Mouse (Mus musculus) hindbrain, embryonic 13.5 days (tissue): ENCODE measurements around the gene Mbd5. TPM values are rescaled to one million over a fixed set of nuclear protein-coding genes. Genes with fewer than 3 reads are reported as not detected.

ENCODE experiments used
- ATAC-seq: fragments of 200-750 bp; cut with Nextera tagmentation; 2 replicates; pipeline ENCODE4 v1.8.0; 2017; ENCODE audit warnings: moderate TSS enrichment; ENCODE audit not compliant: low FRiP score
- H3K27ac ChIP-seq: fragments of 300-500 bp; sonication (generic); 2 replicates; pipeline ENCODE4 v1.5.1; 2015; ENCODE audit warnings: inconsistent platforms, mild to moderate bottlenecking, moderate library complexity
- H3K27me3 ChIP-seq: fragments of 300-500 bp; sonication (generic); 2 replicates; pipeline ENCODE4 v1.6.1; 2015; ENCODE audit warnings: mild to moderate bottlenecking, inconsistent platforms
- H3K36me3 ChIP-seq: fragments of 300-500 bp; sonication (generic); 2 replicates; pipeline ENCODE4 v1.6.1; 2015; ENCODE audit warnings: mild to moderate bottlenecking, inconsistent platforms
- H3K4me1 ChIP-seq: fragments of 300-500 bp; sonication (generic); replicated peaks from 2 replicates; pipeline ENCODE4 v1.6.1; 2015; ENCODE audit warnings: inconsistent platforms
- H3K4me2 ChIP-seq: fragments of 300-500 bp; sonication (generic); 2 replicates; pipeline ENCODE4 v1.6.1; 2015; ENCODE audit warnings: inconsistent platforms, mild to moderate bottlenecking, moderate library complexity
- H3K4me3 ChIP-seq: fragments of 300-500 bp; sonication (generic); 2 replicates; pipeline ENCODE4 v1.5.1; 2015; ENCODE audit warnings: mild to moderate bottlenecking, inconsistent platforms
- H3K9ac ChIP-seq: fragments of 300-500 bp; sonication (generic); 2 replicates; pipeline ENCODE4 v1.6.1; 2015; ENCODE audit warnings: mild to moderate bottlenecking, inconsistent platforms
- H3K9me3 ChIP-seq: fragments of 300-500 bp; sonication (generic); 2 replicates; pipeline ENCODE4 v1.6.1; 2016; ENCODE audit warnings: inconsistent platforms
- WGBS: fragments of 180-500 bp; shearing (Covaris S2); methylation state at CpG from one replicate; pipeline ENCODE4 v1.1.7; 2015; 5-methylcytosine and 5-hydroxymethylcytosine counted together
- polyA plus RNA-seq: library from polyadenylated mRNA; unstranded; fragments of >200 nt; fragmentation: Nextera tagmentation; extraction: Ambion mirVana; gene quantifications from 2 replicates; pipeline ENCODE4 v1.2.1, GENCODE M21; 2015

Gene Mbd5
- polyA plus RNA-seq, 1 experiment from 2014 or later = 37.2 TPM

DNA sequence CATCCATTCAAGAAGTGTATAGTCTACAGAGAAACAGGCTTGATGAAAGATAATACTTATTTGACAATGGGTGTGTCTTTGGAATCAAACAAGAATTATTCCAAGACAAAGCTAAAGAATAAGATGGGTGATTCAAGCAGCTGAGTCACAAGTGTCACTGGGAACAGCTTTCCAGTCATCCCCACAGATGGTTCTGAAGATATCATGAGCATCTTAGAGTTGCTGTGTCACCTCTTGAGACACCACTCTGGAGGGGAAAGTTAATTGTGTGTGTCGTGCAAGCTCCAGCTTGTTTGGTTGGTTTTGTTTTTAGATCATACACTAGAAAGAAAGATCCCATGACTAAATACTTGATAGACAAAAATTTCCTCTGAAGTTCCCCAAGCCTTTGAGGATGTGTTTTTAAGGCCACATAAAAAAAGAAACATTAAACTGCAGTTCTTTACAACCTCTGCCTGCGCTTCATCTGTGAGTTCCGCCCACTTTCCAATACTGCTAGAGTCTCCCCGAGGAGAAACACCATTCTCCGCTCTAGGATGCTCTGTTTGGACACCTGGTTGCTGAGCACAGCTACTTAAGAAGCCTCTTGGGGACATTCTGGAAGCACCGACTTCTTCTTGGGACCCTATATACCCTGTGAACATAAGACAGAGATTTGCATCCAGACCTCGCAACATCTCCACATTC, 409.0 kb downstream of the Mbd5 start:
- Histone ChIP-seq H3K9me3 (no peaks in the 10 kb centered on the region), H3K36me3 (no peaks in the 10 kb centered on the region), H3K4me3 (no peak overlapping the region), H3K4me1 (no peaks in the 10 kb centered on the region), H3K9ac (no peak overlapping the region), H3K4me2 (no peak overlapping the region), H3K27ac (no peak overlapping the region), H3K27me3 (no peaks in the 10 kb centered on the region)
- WGBS = 84% methylated on average over 7 of the region's 7 CpGs
- ATAC-seq = no peak

DNA sequence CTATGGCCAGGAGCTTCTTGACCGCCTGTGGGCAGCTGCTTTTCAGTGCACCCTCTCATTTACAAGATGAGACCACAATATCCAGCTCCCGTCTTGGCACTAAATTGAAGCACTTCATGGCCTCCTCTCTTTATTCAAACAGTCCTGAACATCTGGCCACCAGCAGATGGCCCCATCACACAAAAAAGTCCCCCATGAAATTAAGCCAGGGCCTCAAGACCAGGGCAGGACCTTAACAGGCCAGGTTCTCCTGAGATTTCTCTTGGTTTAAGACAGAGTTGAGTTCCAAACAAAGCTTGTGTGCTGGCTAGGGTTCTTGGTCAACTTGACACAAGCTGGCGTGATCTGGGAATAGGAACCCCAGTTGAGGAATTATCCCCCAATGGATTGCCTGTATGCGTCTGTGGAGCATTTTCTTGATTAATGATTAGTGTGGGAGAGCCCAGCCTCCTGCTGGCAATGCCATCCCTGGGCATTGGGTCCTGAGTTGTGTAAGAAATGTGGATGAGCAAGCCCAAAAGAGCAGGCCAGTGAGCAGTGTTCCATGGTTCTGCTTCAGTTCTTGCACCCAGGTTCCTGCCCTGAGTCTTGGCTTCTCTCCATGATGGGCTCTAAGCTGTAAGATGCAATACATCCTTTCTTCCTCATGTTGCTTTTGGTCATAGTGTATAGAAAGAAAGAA, 409.7 kb downstream of the Mbd5 start:
- no peak overlapping the region for H3K9ac ChIP-seq
- ATAC-seq = no peak
- no peak overlapping the region for H3K4me2 ChIP-seq
- no peaks in the 10 kb centered on the region for H3K9me3 ChIP-seq
- no peaks in the 10 kb centered on the region for H3K27me3 ChIP-seq
- 58% methylated on average over 4 of the region's 4 CpGs for whole genome bisulfite sequencing
- no peak overlapping the region for H3K27ac ChIP-seq
- no peaks in the 10 kb centered on the region for H3K36me3 ChIP-seq
- no peaks in the 10 kb centered on the region for H3K4me1 ChIP-seq
- no peak overlapping the region for H3K4me3 ChIP-seq

DNA sequence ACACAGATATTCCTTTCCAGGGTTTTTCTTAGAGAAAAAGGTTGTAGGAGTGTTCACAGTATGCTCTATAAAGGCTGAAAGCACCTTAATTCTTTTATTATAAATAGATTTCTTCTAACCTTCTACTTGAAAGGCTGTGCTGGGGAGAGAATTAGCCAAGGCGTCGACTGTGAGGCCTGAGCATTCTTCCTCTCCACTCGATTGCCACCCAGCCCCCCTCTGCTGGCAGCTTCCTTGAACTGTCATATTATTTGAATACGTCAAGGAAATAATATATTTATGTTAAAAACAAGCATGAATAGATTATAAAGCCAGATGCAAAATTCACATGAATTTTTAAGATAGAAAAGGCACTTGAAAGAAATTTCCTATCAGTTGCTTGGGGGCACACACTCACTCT, 410.4 kb downstream of the Mbd5 start:
- H3K9me3 ChIP-seq = no peaks in the 10 kb centered on the region
- no peak overlapping the region for H3K9ac ChIP-seq
- H3K27me3 ChIP-seq = no peaks in the 10 kb centered on the region
- no peaks in the 10 kb centered on the region for H3K4me1 ChIP-seq
- WGBS = 81% methylated on average over 4 of the region's 4 CpGs
- no peaks in the 10 kb centered on the region for H3K36me3 ChIP-seq
- H3K4me2 ChIP-seq = no peak overlapping the region
- no peak overlapping the region for H3K4me3 ChIP-seq
- ATAC-seq = no peak
- H3K27ac ChIP-seq = no peak overlapping the region

DNA sequence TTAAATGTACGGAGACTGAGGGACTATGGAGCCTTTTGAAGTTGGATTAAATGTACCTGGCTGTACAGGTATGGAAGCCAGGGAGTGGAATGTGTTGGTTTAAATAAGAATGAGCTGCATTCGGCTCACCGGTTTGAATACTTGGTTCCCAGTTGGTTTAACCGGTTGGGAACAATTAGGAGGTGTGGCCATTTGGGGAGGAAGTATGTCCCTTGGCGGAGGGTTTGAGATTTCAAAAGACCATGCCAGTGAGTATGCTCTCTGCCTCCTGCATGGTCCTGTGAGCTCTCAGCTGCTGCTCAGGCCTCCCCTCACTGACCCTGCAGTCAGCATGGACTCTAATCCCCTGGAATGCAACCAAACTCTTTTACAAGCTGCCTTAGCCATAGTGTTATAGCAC, 415.2 kb downstream of the Mbd5 start:
- no peak overlapping the region for H3K9ac ChIP-seq
- no peak for ATAC-seq
- H3K27me3 ChIP-seq = no peaks in the 10 kb centered on the region
- H3K36me3 ChIP-seq = no peaks in the 10 kb centered on the region
- no peak overlapping the region for H3K4me3 ChIP-seq
- H3K4me2 ChIP-seq = no peak overlapping the region
- H3K27ac ChIP-seq = no peak overlapping the region
- H3K9me3 ChIP-seq = no peaks in the 10 kb centered on the region
- WGBS = 40% methylated on average over 5 of the region's 5 CpGs
- H3K4me1 ChIP-seq = no peaks in the 10 kb centered on the region

DNA sequence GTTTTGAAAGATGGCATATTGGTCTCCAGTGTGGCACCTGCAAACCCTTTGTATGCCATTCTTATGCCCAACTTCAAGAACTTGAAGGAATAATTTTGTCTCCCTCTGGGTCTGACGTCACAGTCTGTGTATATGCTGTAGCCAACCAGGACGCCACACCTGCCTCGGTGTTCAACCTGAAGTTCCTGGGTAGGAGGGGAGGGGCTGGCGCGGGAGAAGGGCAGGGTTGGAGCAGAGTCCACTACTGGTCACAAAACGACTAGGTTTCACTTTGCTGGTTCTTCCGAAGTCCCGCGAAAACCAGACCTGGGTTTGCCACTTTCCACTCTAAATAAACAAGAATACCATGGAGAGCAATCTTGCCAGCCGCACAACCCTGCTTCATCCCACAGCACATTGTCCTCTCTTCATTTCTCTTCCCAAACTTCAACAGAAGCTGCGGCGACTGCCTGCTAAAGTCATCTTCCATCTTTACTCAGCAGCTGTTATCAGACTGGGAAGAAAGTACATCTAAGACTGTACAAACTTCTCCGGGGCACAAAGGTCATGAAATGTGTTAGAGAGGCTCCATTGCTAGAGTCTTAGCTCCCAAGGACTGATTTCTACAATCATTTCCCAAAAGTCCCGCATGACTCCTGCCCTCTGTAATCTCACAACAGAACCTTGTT, 417.7 kb downstream of the Mbd5 start:
- Histone ChIP-seq H3K27ac (no peak overlapping the region), H3K9ac (no peak overlapping the region), H3K4me2 (no peak overlapping the region), H3K4me1 (no peaks in the 10 kb centered on the region), H3K36me3 (no peaks in the 10 kb centered on the region), H3K9me3 (no peaks in the 10 kb centered on the region), H3K27me3 (no peaks in the 10 kb centered on the region), H3K4me3 (no peak overlapping the region)
- ATAC-seq = no peak
- 91% methylated on average over 14 of the region's 14 CpGs for WGBS

DNA sequence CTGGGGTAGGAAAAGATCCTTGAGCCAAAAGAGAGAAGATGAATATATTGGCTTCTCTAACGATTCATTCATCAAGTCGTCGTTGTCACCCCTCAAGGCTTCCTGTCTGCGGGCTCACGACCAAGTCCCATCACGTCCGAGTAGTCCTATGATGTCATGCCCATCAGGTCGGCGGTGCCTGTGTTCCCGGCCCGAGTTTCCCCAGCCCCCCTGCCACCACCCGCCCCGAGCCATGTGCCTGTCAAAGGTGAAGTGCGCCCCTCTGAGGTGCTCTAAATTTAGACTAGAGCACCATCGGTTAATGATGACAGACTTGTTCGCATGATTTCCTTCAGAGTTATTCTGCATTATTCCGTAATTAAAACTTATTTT, 418.2 kb downstream of the Mbd5 start:
- Histone ChIP-seq H3K4me1 (no peaks in the 10 kb centered on the region), H3K9ac (no peak overlapping the region), H3K27me3 (no peaks in the 10 kb centered on the region), H3K4me2 (no peak overlapping the region), H3K27ac (no peak overlapping the region), H3K36me3 (no peaks in the 10 kb centered on the region), H3K4me3 (no peak overlapping the region), H3K9me3 (no peaks in the 10 kb centered on the region)
- 80% methylated on average over 17 of the region's 17 CpGs for WGBS
- no peak for ATAC-seq

DNA sequence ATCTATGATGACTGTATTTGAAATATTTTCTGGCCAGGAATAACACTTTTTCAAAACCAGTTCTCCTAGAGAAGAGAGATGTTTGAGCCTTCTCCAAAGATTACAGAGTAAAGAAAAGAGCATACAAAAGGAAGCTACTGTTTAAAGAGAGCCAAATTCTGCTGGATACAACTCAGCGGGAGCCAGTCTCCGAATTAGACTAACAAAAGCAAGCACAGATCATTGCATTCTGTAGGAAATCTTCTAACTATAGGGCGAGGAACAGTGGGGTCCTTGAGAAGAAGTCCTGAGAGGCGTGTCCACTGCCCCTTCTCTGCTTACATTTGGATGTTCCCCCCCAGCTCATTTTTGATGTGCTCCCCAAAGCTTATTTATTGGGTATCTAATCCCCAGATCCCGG, 422.3 kb downstream of the Mbd5 start:
- 37% methylated on average over 5 of the region's 5 CpGs for WGBS

DNA sequence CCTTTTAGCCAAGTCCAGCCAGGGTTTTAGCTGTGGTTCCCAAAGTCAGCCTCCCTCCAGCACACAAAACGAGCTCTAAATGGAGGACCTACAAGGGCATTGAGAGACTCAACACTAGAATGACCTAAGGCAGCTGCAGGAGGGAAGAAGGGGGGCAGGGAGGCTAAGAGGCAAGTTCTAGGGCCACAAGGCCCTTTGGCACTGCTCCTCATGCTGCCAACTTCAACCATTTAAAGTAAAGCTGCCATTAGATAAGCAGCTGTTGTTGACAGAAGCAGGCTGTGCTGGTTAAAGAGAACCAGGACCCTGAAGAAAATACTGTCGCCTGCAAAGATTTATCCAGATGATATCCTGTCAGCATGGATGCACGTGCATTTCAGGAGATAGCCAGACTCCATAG, 423.3 kb downstream of the Mbd5 start:
- no peaks in the 10 kb centered on the region for H3K27me3 ChIP-seq
- no peak overlapping the region for H3K9ac ChIP-seq
- ATAC-seq = no peak
- H3K36me3 ChIP-seq = no peaks in the 10 kb centered on the region
- H3K4me3 ChIP-seq = no peak overlapping the region
- WGBS = 68% methylated on average over 3 of the region's 3 CpGs
- no peak overlapping the region for H3K4me2 ChIP-seq
- H3K9me3 ChIP-seq = no peaks in the 10 kb centered on the region
- no peak overlapping the region for H3K27ac ChIP-seq
- H3K4me1 ChIP-seq = no peaks in the 10 kb centered on the region

More for the DNA sequence above, 422.3 kb downstream of the Mbd5 start:
- no peak overlapping the region for H3K27ac ChIP-seq
- no peaks in the 10 kb centered on the region for H3K27me3 ChIP-seq
- H3K9ac ChIP-seq = no peak overlapping the region
- no peak for ATAC-seq
- no peak overlapping the region for H3K4me3 ChIP-seq
- no peaks in the 10 kb centered on the region for H3K36me3 ChIP-seq
- H3K4me1 ChIP-seq = no peaks in the 10 kb centered on the region
- H3K4me2 ChIP-seq = no peak overlapping the region
- no peaks in the 10 kb centered on the region for H3K9me3 ChIP-seq

Other genes starting within 250 kb of the Mbd5 start
- 47.5 and 50.3 TPM in 2 replicates for gene Acvr2a, start 135.4 kb upstream of the Mbd5 start, polyA plus RNA-seq
- 97.6 and 104 TPM in 2 replicates for gene Orc4, start 769 bp downstream of the Mbd5 start, polyA plus RNA-seq